Mouse (Mus musculus): ENCODE results near the gene Gstp1.
"Not testable (repeated sequence)": the region's sequence is repeated elsewhere in the genome, so short reads cannot be mapped to it uniquely, and the experiment has no call there.

The Gstp1 gene

GRCm38 (mm10) chr19:4060899-4061465 lies 23.2 kb upstream of the Gstp1 start:
- in situ Hi-C loops (cut with MseI, MboI): no loop called here

- in situ Hi-C loops (cut with MseI, MboI): not testable (repeated sequence)
Observed at GRCm38 (mm10) chr19:4060044-4060898, 22.5 kb upstream of the Gstp1 start.

GRCm38 (mm10) chr19:4059069-4059740 lies 21.4 kb upstream of the Gstp1 start, which contains the start of gene Gstp3:
Gstp3 (minus strand) TSS chr19:4059569.
- in situ Hi-C loops (cut with MseI, MboI): no loop called here

GRCm38 (mm10) chr19:4058581-4058980 lies 20.8 kb upstream of the Gstp1 start:
- in situ Hi-C loops (cut with MseI, MboI): no loop called here

GRCm38 (mm10) chr19:4057962-4058361 lies 20.2 kb upstream of the Gstp1 start:
- in situ Hi-C loops (cut with MseI, MboI): no loop called here

- in situ Hi-C loops (cut with MseI, MboI): no loop called here
Observed at GRCm38 (mm10) chr19:4057389-4057788, 19.6 kb upstream of the Gstp1 start.

GRCm38 (mm10) chr19:4056727-4057126 lies 18.9 kb upstream of the Gstp1 start:
- in situ Hi-C loops (cut with MseI, MboI): no loop called here

GRCm38 (mm10) chr19:4055947-4056693 lies 18.3 kb upstream of the Gstp1 start:
- in situ Hi-C loops (cut with MseI, MboI): no loop called here

- in situ Hi-C loops (cut with MseI, MboI): no loop called here
Observed at GRCm38 (mm10) chr19:4055216-4055946, 17.6 kb upstream of the Gstp1 start.

- in situ Hi-C loops (cut with MseI, MboI): loop anchor here (5.0 kb wide), 2 partner anchors 33 to 37 kb away; no protein-coding TSS in a partner anchor
Observed at GRCm38 (mm10) chr19:4054613-4055012, 16.8 kb upstream of the Gstp1 start.

GRCm38 (mm10) chr19:4052516-4053030 lies 14.8 kb upstream of the Gstp1 start:
- in situ Hi-C loops (cut with MseI, MboI): loop anchor here (5.0 kb wide), 2 partner anchors 35 kb away; no protein-coding TSS in a partner anchor

- in situ Hi-C loops (cut with MseI, MboI): loop anchor here (5.0 kb wide), 2 partner anchors 35 kb away; no protein-coding TSS in a partner anchor
Observed at GRCm38 (mm10) chr19:4051741-4052515, 14.1 kb upstream of the Gstp1 start.

- in situ Hi-C loops (cut with MseI, MboI): loop anchor here (5.0 kb wide), 2 partner anchors 34 to 36 kb away; no protein-coding TSS in a partner anchor
Observed at GRCm38 (mm10) chr19:4051016-4051415, 13.2 kb upstream of the Gstp1 start.

GRCm38 (mm10) chr19:4049069-4049468 lies 11.3 kb upstream of the Gstp1 start:
- in situ Hi-C loops (cut with MseI, MboI): not testable (repeated sequence)

GRCm38 (mm10) chr19:4047859-4048258 lies 10.1 kb upstream of the Gstp1 start:
- in situ Hi-C loops (cut with MseI, MboI): no loop called here

GRCm38 (mm10) chr19:4046866-4047254 lies 9.1 kb upstream of the Gstp1 start:
- in situ Hi-C loops (cut with MseI, MboI): no loop called here

- in situ Hi-C loops (cut with MseI, MboI): no loop called here
Observed at GRCm38 (mm10) chr19:4045966-4046865, 8.4 kb upstream of the Gstp1 start, which contains the start of gene Gstp2. Gstp2 (minus strand) TSS chr19:4046023.

- in situ Hi-C loops (cut with MseI, MboI): not testable (repeated sequence)
Observed at GRCm38 (mm10) chr19:4044109-4044508, 6.3 kb upstream of the Gstp1 start.

GRCm38 (mm10) chr19:4042124-4042523 lies 4.3 kb upstream of the Gstp1 start:
- in situ Hi-C loops (cut with MseI, MboI): no loop called here

Data from mouse trophoblast stem cell (cell line).